Mouse (Mus musculus) ES-Bruce4 (cell line): Measurements from ENCODE around the gene Klf16.

Source experiments
- CTCF ChIP-seq: IDR thresholded peaks from one replicate; pipeline ENCODE4 v1.8.1; 2011; ENCODE audit warnings: low read depth, low read length
- EP300 ChIP-seq: IDR thresholded peaks from 2 replicates; pipeline ENCODE4 v1.6.1; 2011; ENCODE audit warnings: low read depth, low read length; ENCODE audit not compliant: insufficient read depth
- POLR2A ChIP-seq: IDR thresholded peaks from one replicate; pipeline ENCODE4 v1.8.1; 2011; ENCODE audit warnings: low read length; ENCODE audit not compliant: insufficient read depth

DNA sequence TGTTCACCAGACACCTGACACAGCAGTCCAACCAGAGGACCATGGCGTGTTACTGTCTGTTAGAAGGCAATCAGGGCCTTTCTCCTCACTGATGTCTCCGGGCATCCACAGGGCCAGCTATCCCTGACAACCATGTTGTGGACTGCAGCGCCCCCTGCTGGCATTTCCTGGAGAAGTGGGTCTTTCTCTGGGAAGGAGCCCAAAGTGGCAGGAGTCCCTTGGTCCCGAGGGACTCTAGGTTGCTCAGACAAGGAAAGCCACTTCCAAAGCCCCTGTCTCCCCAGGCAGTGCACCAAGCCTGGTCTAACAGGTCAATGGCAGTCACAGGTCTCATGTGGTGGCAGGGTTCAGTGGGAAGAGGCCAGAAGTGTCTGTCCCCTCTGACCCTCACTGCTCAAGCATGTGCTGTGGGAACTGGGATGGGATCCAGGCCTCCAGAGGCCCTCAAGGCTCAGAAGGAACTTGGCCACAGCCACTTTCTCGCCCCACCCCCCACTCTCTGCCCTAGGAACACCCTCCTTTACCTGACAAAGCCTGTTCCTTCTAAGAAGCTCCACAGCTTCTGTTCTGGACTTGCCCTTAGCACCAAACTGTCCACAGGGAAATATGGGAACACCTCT is 19.7 kb downstream of the Klf16 start:
- no peak for TF ChIP-seq EP300
- peak; percentile 88 for TF ChIP-seq CTCF
- no peak for TF ChIP-seq POLR2A
